Mouse (Mus musculus) testis, postnatal 14 days (tissue): Measurements from ENCODE around the gene Spata7.

Experiments used
- DNase-seq: peaks from one replicate; pipeline ENCODE4 v3.0.0; 2021; ENCODE audit warnings: low spot score

Spata7 gene

GRCm38 (mm10) chr12:98673879-98674278 is 45.9 kb downstream of the Spata7 start:
- DNase-seq = no peak

- peak; percentile 69 for DNase-seq
These were observed 46.7 kb downstream of the Spata7 start for GRCm38 (mm10) chr12:98674627-98675143.

- DNase-seq = no peak
These were observed 48.9 kb downstream of the Spata7 start for GRCm38 (mm10) chr12:98676861-98677260.

- no peak for DNase-seq
These were observed 49.4 kb downstream of the Spata7 start for GRCm38 (mm10) chr12:98677336-98677735.

- DNase-seq = no peak
These were observed 51.9 kb downstream of the Spata7 start for GRCm38 (mm10) chr12:98679906-98680305.

- no peak for DNase-seq
These were observed 54.2 kb downstream of the Spata7 start for GRCm38 (mm10) chr12:98682196-98682595.

GRCm38 (mm10) chr12:98683171-98683570 is 55.2 kb downstream of the Spata7 start:
- DNase-seq = no peak

- DNase-seq = peak; percentile 42
These were observed 55.6 kb downstream of the Spata7 start for GRCm38 (mm10) chr12:98683574-98683973.

- no peak for DNase-seq
These were observed 62.3 kb downstream of the Spata7 start for GRCm38 (mm10) chr12:98690230-98690629.

GRCm38 (mm10) chr12:98697202-98697601 is 69.2 kb downstream of the Spata7 start:
- DNase-seq = no peak

GRCm38 (mm10) chr12:98701564-98701963 is 73.6 kb downstream of the Spata7 start:
- no peak for DNase-seq

GRCm38 (mm10) chr12:98703554-98703953 is 75.6 kb downstream of the Spata7 start:
- no peak for DNase-seq

- DNase-seq = no peak
These were observed 76.0 kb downstream of the Spata7 start for GRCm38 (mm10) chr12:98703961-98704360.

- DNase-seq = no peak
These were observed 84.9 kb downstream of the Spata7 start for GRCm38 (mm10) chr12:98712819-98713218.

- no peak for DNase-seq
These were observed 85.7 kb downstream of the Spata7 start for GRCm38 (mm10) chr12:98713621-98714103.

GRCm38 (mm10) chr12:98714757-98715156 is 86.8 kb downstream of the Spata7 start:
- DNase-seq = no peak

GRCm38 (mm10) chr12:98716142-98716541 is 88.2 kb downstream of the Spata7 start:
- no peak for DNase-seq
